Mouse (Mus musculus): ENCODE results near the gene Pdgfb. TPM values are rescaled to one million over a fixed set of nuclear protein-coding genes. Genes with fewer than 3 reads are reported as not detected.

The Pdgfb gene
- polyA plus RNA-seq, 1 experiment from 2014 or later, result 7.2 TPM

DNA sequence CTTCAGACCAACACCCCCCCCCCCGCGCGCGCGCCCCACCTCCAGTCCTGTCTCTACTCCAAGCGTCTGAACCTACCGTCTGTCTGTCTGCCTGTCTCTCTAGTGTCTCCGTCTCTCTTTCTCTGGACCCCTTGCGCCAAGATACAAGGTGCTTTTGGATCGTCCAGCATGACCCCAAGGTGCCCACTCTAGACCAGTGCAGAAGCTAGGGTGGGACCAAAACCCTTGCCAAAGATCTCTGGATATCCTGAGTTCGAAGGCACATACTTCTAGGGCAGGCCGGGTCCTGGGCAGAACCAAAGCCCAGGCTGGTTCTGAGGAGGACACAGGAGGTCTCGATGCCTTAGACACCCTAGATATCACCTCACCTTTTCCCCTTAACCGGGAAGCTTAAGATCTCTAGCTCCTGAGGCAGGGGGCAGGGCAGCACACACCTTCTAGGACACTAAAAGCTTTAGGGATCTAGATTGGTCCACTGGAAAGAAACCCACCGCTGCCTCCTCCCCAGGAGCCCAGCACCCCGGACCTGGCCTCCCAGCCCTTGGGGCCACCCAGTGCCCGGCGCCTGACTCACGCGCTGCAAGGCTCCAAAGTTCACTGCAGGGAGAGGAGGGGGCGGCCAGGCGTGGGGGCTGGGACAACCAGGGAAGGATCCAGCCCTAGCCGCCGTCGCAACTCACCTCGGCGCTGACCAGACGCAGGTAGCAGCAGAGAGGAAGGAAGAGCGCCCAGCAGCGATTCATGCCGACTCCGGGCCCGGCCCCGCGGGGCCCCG, 1.3 kb downstream of the Pdgfb start:
- WGBS, result 2% methylated on average over 36 of the region's 36 CpGs
- peak; percentile 72 for ATAC-seq

DNA sequence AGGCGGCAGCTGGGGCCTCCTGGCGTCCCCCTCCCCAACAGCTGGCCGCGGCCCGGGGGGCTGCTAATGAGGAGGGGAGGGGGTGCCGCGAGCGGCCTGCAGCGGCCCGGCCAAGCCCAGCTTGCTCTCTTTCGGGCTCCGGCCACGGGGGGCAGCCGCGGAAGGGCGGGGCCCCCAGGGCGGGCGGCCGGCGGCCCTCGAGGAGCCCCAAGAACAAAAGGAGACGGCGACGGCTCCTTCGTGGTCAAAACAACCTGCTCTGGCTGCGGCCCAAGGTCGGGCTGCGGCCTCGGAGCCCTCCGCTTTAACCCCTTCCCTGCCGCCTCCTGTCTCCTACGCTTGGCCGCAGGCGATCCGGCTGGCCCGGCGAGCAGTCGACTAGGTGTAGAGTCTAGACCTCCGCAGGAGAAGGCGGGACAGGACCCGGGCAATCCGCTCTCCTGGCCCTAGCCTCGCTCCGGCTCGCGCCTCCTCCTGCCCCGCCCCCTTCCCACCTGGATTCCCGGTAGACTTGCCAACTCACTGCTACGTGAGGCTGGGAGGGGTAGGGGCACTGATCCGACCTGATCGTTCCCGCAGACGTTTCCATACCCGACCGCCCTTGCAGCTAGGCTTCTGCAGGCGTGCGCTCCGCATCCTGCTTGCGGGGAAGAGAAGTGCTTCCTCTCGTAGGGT, 2.1 kb downstream of the Pdgfb start:
- WGBS, result under 1% methylated on average over 47 of the region's 60 CpGs
- H3K9ac ChIP-seq, result peak overlapping the region; percentile 79

More for the DNA sequence above, 1.3 kb downstream of the Pdgfb start:
- Histone ChIP-seq H3K4me3 (replicated peaks) (peak overlapping the region; percentile 68), H3K9ac (peak overlapping the region; percentile 79), H3K9me3 (no peaks in the 10 kb centered on the region), H3K27me3 (replicated peaks) (peaks cover 52% of the 10 kb centered on the region), H3K36me3 (no peaks in the 10 kb centered on the region), H3K4me1 (replicated peaks) (peaks cover 45% of the 10 kb centered on the region), H3K27ac (peak overlapping the region; percentile 93), H3K4me2 (replicated peaks) (peak overlapping the region; percentile 92)

DNA sequence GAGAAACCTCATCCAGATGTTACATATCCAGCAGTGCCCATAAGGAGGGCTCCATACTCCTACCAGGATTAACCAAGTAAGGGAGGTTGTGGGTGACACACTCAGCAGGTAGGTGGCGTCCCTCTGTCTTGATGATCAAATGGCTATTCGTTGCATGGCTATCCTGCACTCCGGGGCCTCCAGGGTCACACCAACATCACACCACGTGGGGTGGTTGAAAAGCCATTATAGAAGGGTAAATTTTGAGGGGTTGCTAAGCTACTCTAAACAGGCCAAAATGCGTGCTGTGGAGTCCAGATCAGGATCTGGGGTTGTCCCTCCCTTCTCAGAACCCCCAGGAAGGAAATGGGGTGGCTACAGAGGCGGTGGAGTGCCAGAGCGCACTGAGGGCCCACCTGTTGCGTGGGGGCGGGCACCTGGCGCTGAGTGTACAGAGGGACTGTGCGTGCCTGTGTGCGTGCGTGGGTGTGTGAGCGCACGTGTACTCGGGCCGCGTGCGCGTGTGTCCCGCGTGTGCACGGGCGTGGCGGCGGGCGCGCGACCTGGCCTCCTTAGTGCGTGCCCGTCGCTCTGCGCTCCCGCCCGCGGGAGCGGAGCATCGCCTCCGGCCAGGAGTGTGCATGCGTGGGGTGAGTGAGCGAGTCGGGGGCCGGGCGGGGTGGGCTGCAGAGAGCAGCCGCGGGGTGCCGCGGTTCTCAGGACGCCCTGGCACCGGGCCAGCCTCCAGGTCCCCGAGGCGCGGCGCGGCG, 2.8 kb downstream of the Pdgfb start:
- peak overlapping the region; percentile 93 for H3K27ac ChIP-seq

More for the DNA sequence above, 2.1 kb downstream of the Pdgfb start:
- H3K9me3 ChIP-seq, result no peaks in the 10 kb centered on the region
- H3K27me3 ChIP-seq (replicated peaks), result peaks cover 52% of the 10 kb centered on the region
- no peaks in the 10 kb centered on the region for H3K36me3 ChIP-seq
- H3K4me3 ChIP-seq (replicated peaks), result peak overlapping the region; percentile 68
- peak overlapping the region; percentile 92 for H3K4me2 ChIP-seq (replicated peaks)
- peak; percentile 84 for ATAC-seq
- peak overlapping the region; percentile 93 for H3K27ac ChIP-seq
- peaks cover 45% of the 10 kb centered on the region for H3K4me1 ChIP-seq (replicated peaks)

DNA sequence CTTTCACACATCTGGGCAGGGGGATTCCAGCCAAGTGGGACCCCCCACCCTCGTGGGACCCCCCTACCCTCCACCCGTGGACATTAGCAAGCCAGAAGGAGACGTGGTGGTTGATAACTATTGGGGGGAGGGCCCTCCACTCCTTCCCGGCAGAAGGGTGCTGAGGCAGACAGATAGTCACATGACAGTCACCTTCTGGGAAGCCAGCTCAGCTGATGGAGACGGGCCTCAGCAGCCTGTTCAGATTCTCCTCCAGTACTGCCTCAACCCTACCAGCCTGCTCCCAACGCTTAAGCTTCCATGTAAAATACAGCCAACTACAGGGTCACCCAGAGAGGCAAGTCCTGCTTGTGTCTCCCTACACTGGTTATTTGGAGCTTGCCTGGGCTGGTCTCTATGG, 3.6 kb downstream of the Pdgfb start:
- peak overlapping the region; percentile 68 for H3K4me3 ChIP-seq (replicated peaks)
- WGBS, result 38% methylated on average over 6 of the region's 6 CpGs

More for the DNA sequence above, 2.8 kb downstream of the Pdgfb start:
- Histone ChIP-seq H3K4me2 (replicated peaks) (peak overlapping the region; percentile 92), H3K27me3 (replicated peaks) (peaks cover 50% of the 10 kb centered on the region), H3K9ac (peak overlapping the region; percentile 79), H3K4me3 (replicated peaks) (peak overlapping the region; percentile 68), H3K4me1 (replicated peaks) (peaks cover 45% of the 10 kb centered on the region), H3K36me3 (no peaks in the 10 kb centered on the region), H3K9me3 (no peaks in the 10 kb centered on the region)
- peak; percentile 11 for ATAC-seq
- WGBS, result 1% methylated on average over 56 of the region's 56 CpGs

DNA sequence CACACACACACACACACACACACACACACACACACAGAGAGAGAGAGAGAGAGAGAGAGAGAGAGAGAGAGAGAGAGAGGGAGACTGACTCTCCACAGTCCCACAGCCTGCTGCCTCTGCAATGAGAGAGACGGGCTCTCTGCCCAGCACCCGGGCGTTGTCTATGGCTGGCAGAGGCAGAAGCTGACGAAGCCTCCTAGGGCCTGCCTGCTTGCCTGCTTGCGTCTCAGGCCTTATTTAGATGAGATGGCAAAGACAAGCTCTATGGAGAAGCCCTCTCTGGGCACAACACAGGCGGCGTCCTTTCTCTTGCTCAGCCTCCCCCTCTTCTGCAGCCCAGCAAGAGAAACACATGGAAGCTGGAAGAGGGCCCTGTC, 4.6 kb downstream of the Pdgfb start:
- Histone ChIP-seq H3K27me3 (replicated peaks) (peaks cover 39% of the 10 kb centered on the region), H3K27ac (no peak overlapping the region), H3K9me3 (no peaks in the 10 kb centered on the region), H3K4me3 (replicated peaks) (no peak overlapping the region), H3K4me2 (replicated peaks) (peak overlapping the region; percentile 27), H3K9ac (no peak overlapping the region), H3K36me3 (no peaks in the 10 kb centered on the region), H3K4me1 (replicated peaks) (peaks cover 54% of the 10 kb centered on the region)
- no peak for ATAC-seq
- WGBS, result 36% methylated on average over 7 of the region's 7 CpGs

More for the DNA sequence above, 3.6 kb downstream of the Pdgfb start:
- Histone ChIP-seq H3K4me2 (replicated peaks) (peak overlapping the region; percentile 92), H3K9me3 (no peaks in the 10 kb centered on the region), H3K4me1 (replicated peaks) (peaks cover 46% of the 10 kb centered on the region), H3K27me3 (replicated peaks) (peaks cover 49% of the 10 kb centered on the region), H3K27ac (0 out of 2 replicates have a peak overlapping the region, but pooled peaks have one; percentile 13), H3K36me3 (no peaks in the 10 kb centered on the region), H3K9ac (0 out of 2 replicates have a peak overlapping the region, but pooled peaks have one; percentile 79)
- ATAC-seq, result no peak

DNA sequence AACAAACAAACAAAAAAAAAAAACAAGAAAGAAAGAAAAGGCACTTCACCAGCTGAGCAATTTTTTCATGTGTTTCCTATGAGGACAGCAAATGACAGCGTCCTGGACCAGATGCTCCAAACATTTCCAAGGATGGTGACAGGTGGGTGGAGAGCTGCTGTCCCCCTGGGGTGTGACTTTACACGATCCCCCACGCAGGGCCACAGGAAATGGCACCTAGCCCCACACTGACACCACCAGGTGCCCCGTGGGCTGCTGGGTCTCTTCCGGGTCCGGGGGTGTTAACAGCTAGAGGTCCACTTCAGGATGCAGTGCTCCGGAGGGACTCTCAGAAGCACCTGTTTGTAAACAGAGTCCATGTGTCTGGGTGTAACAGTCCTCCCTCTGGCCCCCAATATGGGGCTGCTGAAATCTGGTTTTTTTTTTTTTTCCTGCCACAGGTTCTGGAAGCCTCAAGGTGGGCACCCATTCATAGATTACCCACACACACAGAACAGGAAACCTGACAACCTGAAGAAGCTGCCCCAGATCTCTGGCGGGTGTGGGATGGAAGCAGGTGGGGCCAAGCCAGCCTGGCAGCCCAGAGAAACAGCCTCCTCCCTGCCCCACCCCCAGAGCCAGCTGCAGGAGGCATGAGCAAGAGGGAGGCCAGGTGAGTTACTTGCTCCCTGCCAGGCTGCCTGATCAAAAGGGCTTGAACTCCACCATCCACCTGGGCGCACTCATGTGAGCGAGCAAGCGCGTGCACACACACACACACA, 5.2 kb downstream of the Pdgfb start:
- no peaks in the 10 kb centered on the region for H3K36me3 ChIP-seq
- H3K4me3 ChIP-seq (replicated peaks), result no peak overlapping the region
- H3K9me3 ChIP-seq, result no peaks in the 10 kb centered on the region
- H3K4me1 ChIP-seq (replicated peaks), result peaks cover 55% of the 10 kb centered on the region
- no peak overlapping the region for H3K27ac ChIP-seq
- no peak overlapping the region for H3K4me2 ChIP-seq (replicated peaks)
- ATAC-seq, result no peak
- WGBS, result 45% methylated on average over 12 of the region's 12 CpGs
- no peak overlapping the region for H3K9ac ChIP-seq
- peaks cover 33% of the 10 kb centered on the region for H3K27me3 ChIP-seq (replicated peaks)

DNA sequence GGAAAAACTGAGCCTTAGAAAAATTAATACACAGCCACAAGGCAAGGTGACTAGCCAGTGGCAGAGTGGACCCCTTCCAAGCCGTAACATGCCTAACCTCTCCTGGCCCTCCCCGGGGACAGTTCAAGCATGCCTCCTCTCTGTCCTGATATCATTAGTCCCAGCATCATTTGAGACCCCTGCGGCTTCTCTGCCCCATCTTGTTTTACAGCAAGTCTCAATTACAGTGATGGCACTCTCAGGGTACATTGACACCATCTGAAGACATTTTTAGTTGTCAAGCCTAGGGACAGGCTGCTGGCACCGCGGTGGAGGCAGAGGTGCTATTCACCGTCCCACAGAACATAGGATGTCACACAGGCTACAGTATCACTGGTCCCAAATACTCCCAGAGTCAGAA, 6.3 kb downstream of the Pdgfb start:
- Histone ChIP-seq H3K27me3 (replicated peaks) (peaks cover 23% of the 10 kb centered on the region), H3K4me3 (replicated peaks) (no peak overlapping the region), H3K36me3 (no peaks in the 10 kb centered on the region), H3K9ac (no peak overlapping the region), H3K4me1 (replicated peaks) (peaks cover 44% of the 10 kb centered on the region), H3K27ac (no peak overlapping the region), H3K9me3 (no peaks in the 10 kb centered on the region), H3K4me2 (replicated peaks) (no peak overlapping the region)
- no peak for ATAC-seq
- 90% methylated on average over 6 of the region's 6 CpGs for WGBS

DNA sequence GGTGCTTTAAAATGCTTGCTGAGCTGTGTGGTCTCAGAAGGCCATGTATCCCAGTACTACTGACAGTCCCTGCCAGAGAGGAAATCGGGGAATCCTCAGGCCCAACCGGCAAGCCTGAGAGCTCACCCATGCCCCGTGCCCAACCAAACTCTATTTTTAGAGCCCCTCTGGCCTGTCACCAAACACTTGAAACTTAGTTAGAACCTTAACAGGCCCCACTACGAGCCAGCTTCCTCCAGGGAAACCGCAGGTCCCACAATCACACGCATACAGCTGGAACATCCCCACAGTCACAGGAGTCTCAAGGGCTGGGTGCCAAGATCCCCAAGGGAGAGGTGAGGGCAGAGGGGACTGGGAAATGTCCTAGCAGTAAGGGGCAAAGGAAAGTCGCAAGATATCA, 8.6 kb downstream of the Pdgfb start:
- Histone ChIP-seq H3K4me2 (replicated peaks) (no peak overlapping the region), H3K4me1 (replicated peaks) (peaks cover 24% of the 10 kb centered on the region), H3K9me3 (no peaks in the 10 kb centered on the region), H3K27me3 (replicated peaks) (peaks cover 3% of the 10 kb centered on the region; the same call in 1 of the 2 replicates), H3K9ac (no peak overlapping the region; the same call in 1 of the 2 replicates), H3K4me3 (replicated peaks) (no peak overlapping the region), H3K36me3 (no peaks in the 10 kb centered on the region), H3K27ac (peak overlapping the region; percentile 36; the same call in 1 of the 2 replicates)
- ATAC-seq, result no peak
- 54% methylated on average over 7 of the region's 7 CpGs for WGBS

DNA sequence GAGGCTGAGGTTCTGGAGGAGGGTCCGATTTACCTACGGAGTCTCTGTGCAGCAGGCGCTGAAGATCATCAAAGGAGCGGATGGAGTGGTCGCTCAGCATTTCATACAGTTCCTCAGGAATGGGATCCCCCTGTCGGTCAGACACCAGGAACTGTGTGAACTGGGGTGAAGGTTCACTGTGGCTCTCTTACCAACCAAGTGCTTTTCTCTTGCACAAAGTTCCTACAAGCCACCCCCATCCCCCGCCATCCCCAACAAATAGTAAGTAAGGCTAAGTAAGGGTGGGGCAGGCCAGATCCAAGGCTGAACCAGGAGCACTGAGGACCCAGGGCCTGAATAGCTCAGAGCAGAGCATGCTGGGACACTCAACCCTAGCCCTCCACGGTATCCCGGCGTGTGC, 9.3 kb downstream of the Pdgfb start:
- no peak overlapping the region for H3K9ac ChIP-seq

DNA sequence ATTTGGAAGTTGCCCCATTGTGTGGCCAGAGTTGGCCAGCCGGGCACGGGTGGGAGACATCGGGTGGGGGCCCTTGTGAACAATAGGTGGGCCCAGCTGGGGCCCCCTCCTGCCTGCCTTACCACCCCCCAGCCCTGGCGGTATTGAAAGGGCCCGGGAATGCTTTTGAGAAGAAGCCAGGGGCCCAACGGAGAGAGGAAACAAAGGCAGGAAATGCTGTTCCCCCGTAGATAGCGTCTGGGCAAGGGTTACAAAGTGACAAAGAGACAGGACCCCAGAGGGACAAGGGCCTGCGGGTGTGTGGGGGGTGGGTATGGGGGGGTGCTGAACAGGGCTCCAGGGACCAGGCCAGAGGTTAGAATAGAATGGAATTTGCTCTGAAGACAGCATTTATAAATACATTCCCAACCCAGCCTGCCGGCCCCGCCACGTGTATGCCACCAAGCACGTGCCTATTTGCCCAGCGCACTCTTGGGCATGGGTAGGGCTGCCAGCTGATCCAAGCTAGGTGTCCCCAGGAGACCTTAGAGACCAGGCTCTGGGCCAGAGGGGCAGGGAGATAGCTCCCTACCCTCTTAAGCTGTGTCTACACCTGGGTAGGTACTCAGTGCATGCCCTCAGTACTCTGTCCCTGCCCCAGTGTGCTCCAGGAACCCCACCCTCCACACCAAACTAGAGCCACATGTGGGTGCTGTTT, 10.0 kb downstream of the Pdgfb start:
- no peak overlapping the region for H3K9ac ChIP-seq
- H3K4me2 ChIP-seq (replicated peaks), result no peak overlapping the region
- no peaks in the 10 kb centered on the region for H3K9me3 ChIP-seq
- no peaks in the 10 kb centered on the region for H3K27me3 ChIP-seq (replicated peaks)
- 0 out of 2 replicates have a peak, but pooled peaks have one; percentile 29 for ATAC-seq
- 44% methylated on average over 14 of the region's 14 CpGs for WGBS
- peak overlapping the region; percentile 34 for H3K27ac ChIP-seq
- no peak overlapping the region for H3K4me3 ChIP-seq (replicated peaks)
- H3K36me3 ChIP-seq, result no peaks in the 10 kb centered on the region
- H3K4me1 ChIP-seq (replicated peaks), result peaks cover 18% of the 10 kb centered on the region; the same call in 1 of the 2 replicates

More for the DNA sequence above, 9.3 kb downstream of the Pdgfb start:
- peak; percentile 19; the same call in 1 of the 2 replicates for ATAC-seq
- Histone ChIP-seq H3K4me1 (replicated peaks) (peaks cover 21% of the 10 kb centered on the region; the same call in 1 of the 2 replicates), H3K4me2 (replicated peaks) (0 out of 2 replicates have a peak overlapping the region, but pooled peaks have one; percentile 3), H3K9me3 (no peaks in the 10 kb centered on the region), H3K36me3 (no peaks in the 10 kb centered on the region), H3K4me3 (replicated peaks) (no peak overlapping the region), H3K27ac (peak overlapping the region; percentile 36), H3K27me3 (replicated peaks) (no peaks in the 10 kb centered on the region)
- WGBS, result 72% methylated on average over 10 of the region's 10 CpGs

DNA sequence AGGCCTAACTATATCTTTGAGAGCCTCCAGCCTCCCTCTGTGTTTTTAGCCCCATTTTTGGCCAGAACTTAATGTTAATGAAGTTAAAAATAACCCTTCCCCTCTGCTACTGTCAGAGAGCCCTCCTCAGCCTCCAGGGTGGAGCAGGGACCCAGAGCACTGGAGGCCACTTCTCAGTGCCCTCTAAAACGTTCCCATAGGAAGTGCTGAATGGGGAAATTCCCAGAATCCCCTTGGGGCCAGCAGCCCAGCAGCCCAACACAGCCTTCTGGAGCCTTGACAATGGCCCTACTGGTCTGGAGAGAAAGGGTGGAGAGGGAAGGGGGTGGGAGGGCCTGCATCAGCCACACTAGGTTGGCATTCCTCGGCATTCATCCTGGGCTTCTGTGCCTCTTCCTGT, 11.2 kb downstream of the Pdgfb start:
- ATAC-seq, result no peak
- Histone ChIP-seq H3K27me3 (replicated peaks) (no peaks in the 10 kb centered on the region), H3K4me2 (replicated peaks) (no peak overlapping the region), H3K9ac (no peak overlapping the region), H3K9me3 (no peaks in the 10 kb centered on the region), H3K27ac (no peak overlapping the region; the same call in 1 of the 2 replicates), H3K4me1 (replicated peaks) (peaks cover 14% of the 10 kb centered on the region; the same call in 1 of the 2 replicates), H3K4me3 (replicated peaks) (no peak overlapping the region), H3K36me3 (no peaks in the 10 kb centered on the region)
- WGBS, result 66% methylated on average over 2 of the region's 2 CpGs

Measured in intestine, embryonic 15.5 days (tissue).